Mouse (Mus musculus) lung, embryonic 16.5 days (tissue): ENCODE data around the gene Gm42372. TPM values are rescaled to one million over a fixed set of nuclear protein-coding genes. Genes with fewer than 3 reads are reported as not detected.

ENCODE experiments used
- ATAC-seq: fragments of 200-750 bp; cut with Nextera tagmentation; 2 replicates; pipeline ENCODE4 v1.8.0; 2017; ENCODE audit warnings: low read depth, mild to moderate bottlenecking, moderate library complexity
- H3K27ac ChIP-seq: fragments of 300-500 bp; sonication (generic); 2 replicates; pipeline ENCODE4 v1.5.1; 2014; ENCODE audit warnings: mild to moderate bottlenecking, control low read depth, low read length
- H3K27me3 ChIP-seq: fragments of 300-500 bp; sonication (generic); 2 replicates; pipeline ENCODE4 v1.6.1; 2014; ENCODE audit warnings: low read depth, low read length, mixed read lengths; ENCODE audit not compliant: control insufficient read depth, insufficient read depth
- H3K36me3 ChIP-seq: fragments of 300-500 bp; sonication (generic); 2 replicates; pipeline ENCODE4 v1.6.1; 2014; ENCODE audit warnings: low read length; ENCODE audit not compliant: control insufficient read depth, insufficient read depth
- H3K4me1 ChIP-seq: fragments of 300-500 bp; sonication (generic); replicated peaks from 2 replicates; pipeline ENCODE4 v1.6.1; 2014; ENCODE audit warnings: low read length, mixed read lengths; ENCODE audit not compliant: control insufficient read depth, insufficient read depth
- H3K4me2 ChIP-seq: fragments of 300-500 bp; sonication (generic); 2 replicates; pipeline ENCODE4 v1.6.1; 2014; ENCODE audit warnings: low read depth, low read length, control low read depth
- H3K4me3 ChIP-seq: fragments of 300-500 bp; sonication (generic); 2 replicates; pipeline ENCODE4 v1.5.1; 2014; ENCODE audit warnings: mild to moderate bottlenecking, low read length, control low read depth
- H3K9ac ChIP-seq: fragments of 300-500 bp; sonication (generic); 2 replicates; pipeline ENCODE4 v1.6.1; 2014; ENCODE audit warnings: low read length, control low read depth
- H3K9me3 ChIP-seq: fragments of 300-500 bp; sonication (generic); 2 replicates; pipeline ENCODE4 v1.6.1; 2016; ENCODE audit warnings: low read length; ENCODE audit not compliant: control insufficient read depth
- WGBS: fragments of 180-500 bp; shearing (Covaris S2); extraction: QIAGEN DNeasy Blood & Tissue Kit; methylation state at CpG from one replicate; pipeline ENCODE4 v1.1.7; 2014; 5-methylcytosine and 5-hydroxymethylcytosine counted together
- polyA plus RNA-seq: library from polyadenylated mRNA; unstranded; fragments of >200 nt; fragmentation: Nextera tagmentation; extraction: Ambion mirVana; gene quantifications from 2 replicates; pipeline ENCODE4 v1.2.1, GENCODE M21; 2015

The Gm42372 gene
- polyA plus RNA-seq, 1 experiment from 2014 or later = 0.15 TPM

- H3K36me3 ChIP-seq = peaks cover 19% of the 10 kb centered on the region
- H3K4me1 ChIP-seq = peaks cover 42% of the 10 kb centered on the region
- H3K9me3 ChIP-seq = no peaks in the 10 kb centered on the region
- peak overlapping the region; percentile 46 for H3K9ac ChIP-seq
- no peaks in the 10 kb centered on the region for H3K27me3 ChIP-seq
- no peak overlapping the region for H3K4me3 ChIP-seq
- 54% methylated on average over 4 of the region's 4 CpGs for WGBS
- H3K4me2 ChIP-seq = peak overlapping the region; percentile 25
- ATAC-seq = no peak
- H3K27ac ChIP-seq = peak overlapping the region; percentile 89
Observed at GRCm38 (mm10) chr7:17025505-17025894, 42.6 kb downstream of the Gm42372 start.

GRCm38 (mm10) chr7:17025896-17026622 is 43.2 kb downstream of the Gm42372 start:
- 63% methylated on average over 9 of the region's 9 CpGs for WGBS
- Histone ChIP-seq H3K27ac (peak overlapping the region; percentile 89), H3K9me3 (no peaks in the 10 kb centered on the region)

GRCm38 (mm10) chr7:17026710-17027587 is 44.1 kb downstream of the Gm42372 start:
- peak overlapping the region; percentile 75 for H3K4me2 ChIP-seq
- ATAC-seq = peak; percentile 39
- H3K27ac ChIP-seq = peak overlapping the region; percentile 92
- H3K9ac ChIP-seq = peak overlapping the region; percentile 91
- peaks cover 17% of the 10 kb centered on the region for H3K36me3 ChIP-seq
- H3K9me3 ChIP-seq = no peaks in the 10 kb centered on the region
- WGBS = 4% methylated on average over 24 of the region's 24 CpGs
- peak overlapping the region; percentile 85 for H3K4me3 ChIP-seq
- peaks cover 42% of the 10 kb centered on the region for H3K4me1 ChIP-seq
- H3K27me3 ChIP-seq = no peaks in the 10 kb centered on the region

More at GRCm38 (mm10) chr7:17025896-17026622, 43.2 kb downstream of the Gm42372 start:
- Histone ChIP-seq H3K9ac (peak overlapping the region; percentile 91), H3K4me3 (peak overlapping the region; percentile 85), H3K4me2 (peak overlapping the region; percentile 75), H3K27me3 (no peaks in the 10 kb centered on the region), H3K36me3 (peaks cover 16% of the 10 kb centered on the region), H3K4me1 (peaks cover 42% of the 10 kb centered on the region)
- ATAC-seq = no peak

DNA sequence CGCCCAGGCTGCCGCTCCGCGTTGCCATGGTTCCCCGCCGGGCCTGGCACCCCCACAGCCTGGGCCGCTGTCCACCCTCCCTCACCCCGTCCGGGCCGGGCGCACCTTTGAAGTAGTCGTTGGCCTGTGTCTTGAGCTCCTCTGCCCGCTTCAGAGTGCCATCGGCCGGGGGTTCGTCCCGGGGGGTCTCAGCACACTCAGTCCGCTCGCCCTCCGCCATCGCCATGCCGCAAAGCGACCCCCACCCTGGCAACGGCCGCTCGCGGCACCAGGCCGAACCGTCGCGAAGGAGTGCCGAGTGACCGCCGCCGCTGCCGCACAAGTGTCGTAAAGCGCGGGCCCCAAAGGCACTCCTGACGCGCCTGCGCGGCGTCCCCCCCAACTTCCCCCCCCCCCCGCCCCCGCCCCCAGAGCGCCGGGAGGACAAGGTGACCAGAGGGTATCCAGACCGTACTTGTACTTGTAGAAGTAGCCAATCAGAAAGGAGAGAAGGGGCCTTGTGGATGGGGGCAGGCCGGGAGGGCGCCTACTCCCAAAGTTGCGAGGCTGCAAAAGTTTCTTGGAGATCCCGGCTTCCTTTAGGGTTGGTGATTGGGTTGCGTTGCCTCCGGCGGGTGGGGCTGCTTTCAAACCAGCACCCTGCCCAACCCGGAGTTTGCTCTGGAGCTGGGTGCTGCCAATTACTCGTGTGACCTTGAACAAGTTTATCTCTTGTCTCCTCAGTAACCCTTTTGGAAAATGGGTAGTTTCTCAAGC is 44.9 kb downstream of the Gm42372 start, which contains the start of gene Ppp5c:
Ppp5c (minus strand) TSS at position 337 of the 756 bp plus-strand sequence.
- Histone ChIP-seq H3K36me3 (peaks cover 11% of the 10 kb centered on the region), H3K27ac (peak within 1 kb of the TSS; percentile 92), H3K4me2 (peak within 1 kb of the TSS; percentile 75), H3K9me3 (no peaks in the 10 kb centered on the region), H3K27me3 (no peaks in the 10 kb centered on the region), H3K4me3 (peak within 1 kb of the TSS; percentile 85), H3K9ac (peak within 1 kb of the TSS; percentile 91), H3K4me1 (peaks cover 42% of the 10 kb centered on the region)
- peak; percentile 84 for ATAC-seq
- WGBS = under 1% methylated on average over 54 of the region's 58 CpGs

GRCm38 (mm10) chr7:17028923-17029322 is 46.0 kb downstream of the Gm42372 start:
- Histone ChIP-seq H3K4me2 (no peak overlapping the region), H3K27ac (no peak overlapping the region), H3K9me3 (no peaks in the 10 kb centered on the region), H3K36me3 (peaks cover 22% of the 10 kb centered on the region), H3K27me3 (no peaks in the 10 kb centered on the region), H3K9ac (no peak overlapping the region), H3K4me3 (no peak overlapping the region), H3K4me1 (peaks cover 33% of the 10 kb centered on the region)
- 69% methylated on average over 7 of the region's 7 CpGs for WGBS
- ATAC-seq = no peak

- Histone ChIP-seq H3K27me3 (no peaks in the 10 kb centered on the region), H3K27ac (no peak overlapping the region), H3K4me3 (no peak overlapping the region), H3K36me3 (peaks cover 35% of the 10 kb centered on the region), H3K4me2 (no peak overlapping the region), H3K4me1 (peaks cover 20% of the 10 kb centered on the region), H3K9me3 (no peaks in the 10 kb centered on the region), H3K9ac (no peak overlapping the region)
- no peak for ATAC-seq
- 73% methylated on average over 7 of the region's 7 CpGs for WGBS
Observed at GRCm38 (mm10) chr7:17030239-17030638, 47.4 kb downstream of the Gm42372 start.

Other genes starting within 250 kb of the Gm42372 start
- 275 and 283 TPM in 2 replicates for gene Ap2s1, start 244.7 kb upstream of the Gm42372 start, polyA plus RNA-seq
- gene Slc1a5, start 201.7 kb upstream of the Gm42372 start, polyA plus RNA-seq = 46.7 and 47.2 TPM in 2 replicates
- gene Strn4, start 167.2 kb upstream of the Gm42372 start, polyA plus RNA-seq = 87.1 and 92.1 TPM in 2 replicates
- 28.1 and 28.9 TPM in 2 replicates for gene Fkrp, start 166.4 kb upstream of the Gm42372 start, polyA plus RNA-seq
- 21.7 and 23.3 TPM in 2 replicates for gene Prkd2, start 140.2 kb upstream of the Gm42372 start, polyA plus RNA-seq
- 2.1 and 2.2 TPM in 2 replicates for gene Dact3, start 107.8 kb upstream of the Gm42372 start, polyA plus RNA-seq
- gene Gng8, start 91.3 kb upstream of the Gm42372 start, polyA plus RNA-seq = 12.9 and 13.0 TPM in 2 replicates
- 2.6 and 2.8 TPM in 2 replicates for gene Ptgir, start 76.6 kb upstream of the Gm42372 start, polyA plus RNA-seq
- 116 and 118 TPM in 2 replicates for gene Calm3, start 59.0 kb upstream of the Gm42372 start, polyA plus RNA-seq
- 5.1 and 5.5 TPM in 2 replicates for gene Pnmal2, start 38.4 kb upstream of the Gm42372 start, polyA plus RNA-seq
- 0.20 and 0.49 TPM in 2 replicates for gene Pnmal1, start 23.4 kb upstream of the Gm42372 start, polyA plus RNA-seq
- 41.7 and 43.8 TPM in 2 replicates for gene Ccdc8, start 9.6 kb downstream of the Gm42372 start, polyA plus RNA-seq
- 104 and 105 TPM in 2 replicates for gene Ppp5c, start 44.8 kb downstream of the Gm42372 start, polyA plus RNA-seq
- 56.0 and 57.0 TPM in 2 replicates for gene Hif3a, start 79.3 kb downstream of the Gm42372 start, polyA plus RNA-seq
- gene Psg16, start 91.0 kb downstream of the Gm42372 start, polyA plus RNA-seq = 0.28 and 0.50 TPM in 2 replicates
- gene Ceacam3, start 167.2 kb downstream of the Gm42372 start, polyA plus RNA-seq = 0.04 TPM in 1 of 2 replicates, not detected in the other
- not detected in 2 replicates for gene Psg29, start 220.4 kb downstream of the Gm42372 start, polyA plus RNA-seq